Mouse (Mus musculus): ENCODE measurements around the gene Avpr1a. TPM values are rescaled to one million over a fixed set of nuclear protein-coding genes. Genes with fewer than 3 reads are reported as not detected.

Gene Avpr1a
- polyA plus RNA-seq (2014; fragmentation: Nextera tagmentation; extraction: Ambion mirVana) = not detected in 2 replicates

GRCm38 (mm10) chr10:122447861-122448716 lies at the start of gene Avpr1a:
Gene Avpr1a (plus strand): TSS chr10:122448499.
- H3K27ac ChIP-seq (replicated peaks in 1 of 2; ENCODE audit: control insufficient read depth in 1 of 2, insufficient read depth in 1 of 2, low read depth in 2 of 2, low read length in 2 of 2) = no peak within 1 kb of the TSS
- no peaks in the 10 kb centered on the region for H3K36me3 ChIP-seq (ENCODE audit: control insufficient read depth, insufficient read depth, low read length)
- H3K4me3 ChIP-seq (ENCODE audit: control insufficient read depth in 1 of 2, insufficient read depth in 1 of 2, low read depth in 1 of 2, low read length in 2 of 2) = peak within 1 kb of the TSS; percentile 41 to 49
- peak within 1 kb of the TSS; percentile 34; the same call in 1 of the 2 replicates for H3K9ac ChIP-seq (ENCODE audit: low read length)
- 5% methylated on average over 34 of the region's 34 CpGs for WGBS
- ATAC-seq (ENCODE audit: insufficient number of reproducible peaks, insufficient read depth, low FRiP score, low read depth) = no peak
- H3K4me2 ChIP-seq (ENCODE audit: low read length) = peak within 1 kb of the TSS; percentile 97
- peaks cover 38% of the 10 kb centered on the region for H3K27me3 ChIP-seq (ENCODE audit: control insufficient read depth, insufficient read depth, low read length)
- peaks cover 6 to 10% of the 10 kb centered on the region in 2 experiments; a peak in 2 of 4 replicates for H3K4me1 ChIP-seq (ENCODE audit: control insufficient read depth in 2 of 2, insufficient read depth in 2 of 2, low read length in 2 of 2)
- no peaks in the 10 kb centered on the region for H3K9me3 ChIP-seq (ENCODE audit: control insufficient read depth, low read length)

DNA sequence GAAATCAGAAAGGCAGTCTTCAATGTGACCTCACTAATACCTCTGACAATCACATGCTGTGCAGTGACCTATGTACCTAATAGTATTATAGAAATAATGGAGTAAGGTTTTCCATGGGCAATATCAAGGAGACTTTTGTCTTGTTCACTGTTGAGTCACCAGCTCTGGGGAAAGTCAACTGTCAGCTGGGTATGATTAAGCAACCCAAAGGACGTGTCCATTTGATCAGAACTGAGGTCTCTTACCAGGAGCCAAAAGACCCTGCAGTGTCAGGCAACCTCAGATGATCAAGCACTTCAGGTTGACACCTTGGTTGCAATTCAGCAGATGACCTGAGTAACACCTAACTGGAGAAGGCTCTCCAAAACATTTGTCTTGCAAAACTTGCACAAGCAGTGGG lies 46.0 kb upstream of the Avpr1a start:
- no peak for ATAC-seq (ENCODE audit: insufficient number of reproducible peaks, insufficient read depth, low FRiP score, low read depth)

DNA sequence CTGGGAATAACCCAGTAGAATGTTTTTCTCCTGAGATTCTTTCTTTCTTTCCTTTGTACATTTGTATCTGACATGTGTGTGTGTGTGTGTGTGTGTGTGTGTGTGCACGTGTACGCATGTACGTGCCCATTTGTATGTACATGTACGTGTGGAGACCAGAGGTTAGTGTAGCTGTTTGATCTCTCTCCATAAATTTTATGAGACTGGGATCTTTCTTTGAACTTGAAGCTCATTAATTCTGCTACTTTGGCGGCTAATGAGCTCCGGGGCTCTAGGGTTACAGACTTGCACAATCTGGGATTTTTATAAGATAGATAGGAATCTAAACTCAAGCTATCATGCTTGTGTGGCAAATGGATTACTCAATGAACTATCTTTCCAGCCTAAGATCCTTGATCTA lies 42.0 kb upstream of the Avpr1a start:
- Histone ChIP-seq H3K4me2 (ENCODE audit: low read length) (no peak overlapping the region), H3K36me3 (ENCODE audit: control insufficient read depth, insufficient read depth, low read length) (no peaks in the 10 kb centered on the region), H3K27ac (replicated peaks in 1 of 2; ENCODE audit: control insufficient read depth in 1 of 2, insufficient read depth in 1 of 2, low read depth in 2 of 2, low read length in 2 of 2) (no peak overlapping the region), H3K9ac (ENCODE audit: low read length) (no peak overlapping the region), H3K4me3 (ENCODE audit: control insufficient read depth in 1 of 2, insufficient read depth in 1 of 2, low read depth in 1 of 2, low read length in 2 of 2) (no peak overlapping the region), H3K4me1 (ENCODE audit: control insufficient read depth in 2 of 2, insufficient read depth in 2 of 2, low read length in 2 of 2) (no peaks in the 10 kb centered on the region; a peak in 1 of 4 replicates), H3K9me3 (ENCODE audit: control insufficient read depth, low read length) (no peaks in the 10 kb centered on the region), H3K27me3 (ENCODE audit: control insufficient read depth, insufficient read depth, low read length) (no peaks in the 10 kb centered on the region)
- ATAC-seq (ENCODE audit: insufficient number of reproducible peaks, insufficient read depth, low FRiP score, low read depth) = no peak
- WGBS = 93% methylated on average over 6 of the region's 6 CpGs

More for the DNA sequence above, 46.0 kb upstream of the Avpr1a start:
- H3K9me3 ChIP-seq (ENCODE audit: control insufficient read depth, low read length) = no peaks in the 10 kb centered on the region
- WGBS = 36% methylated on average over 1 of the region's 1 CpGs
- H3K4me1 ChIP-seq (ENCODE audit: control insufficient read depth in 2 of 2, insufficient read depth in 2 of 2, low read length in 2 of 2) = no peaks in the 10 kb centered on the region
- no peaks in the 10 kb centered on the region for H3K27me3 ChIP-seq (ENCODE audit: control insufficient read depth, insufficient read depth, low read length)
- H3K4me2 ChIP-seq (ENCODE audit: low read length) = no peak overlapping the region
- H3K27ac ChIP-seq (replicated peaks in 1 of 2; ENCODE audit: control insufficient read depth in 1 of 2, insufficient read depth in 1 of 2, low read depth in 2 of 2, low read length in 2 of 2) = no peak overlapping the region
- H3K4me3 ChIP-seq (ENCODE audit: control insufficient read depth in 1 of 2, insufficient read depth in 1 of 2, low read depth in 1 of 2, low read length in 2 of 2) = no peak overlapping the region
- H3K36me3 ChIP-seq (ENCODE audit: control insufficient read depth, insufficient read depth, low read length) = no peaks in the 10 kb centered on the region
- H3K9ac ChIP-seq (ENCODE audit: low read length) = no peak overlapping the region

GRCm38 (mm10) chr10:122408697-122409409 lies 39.4 kb upstream of the Avpr1a start:
- Histone ChIP-seq H3K9ac (ENCODE audit: low read length) (no peak overlapping the region), H3K9me3 (ENCODE audit: control insufficient read depth, low read length) (no peaks in the 10 kb centered on the region), H3K4me1 (ENCODE audit: control insufficient read depth in 2 of 2, insufficient read depth in 2 of 2, low read length in 2 of 2) (no peaks in the 10 kb centered on the region; a peak in 1 of 4 replicates), H3K4me3 (ENCODE audit: control insufficient read depth in 1 of 2, insufficient read depth in 1 of 2, low read depth in 1 of 2, low read length in 2 of 2) (no peak overlapping the region), H3K27ac (replicated peaks in 1 of 2; ENCODE audit: control insufficient read depth in 1 of 2, insufficient read depth in 1 of 2, low read depth in 2 of 2, low read length in 2 of 2) (no peak overlapping the region), H3K27me3 (ENCODE audit: control insufficient read depth, insufficient read depth, low read length) (no peaks in the 10 kb centered on the region), H3K4me2 (ENCODE audit: low read length) (no peak overlapping the region), H3K36me3 (ENCODE audit: control insufficient read depth, insufficient read depth, low read length) (no peaks in the 10 kb centered on the region)
- ATAC-seq (ENCODE audit: insufficient number of reproducible peaks, insufficient read depth, low FRiP score, low read depth) = no peak
- WGBS = 66% methylated on average over 7 of the region's 7 CpGs

GRCm38 (mm10) chr10:122410791-122411190 lies 37.5 kb upstream of the Avpr1a start:
- Histone ChIP-seq H3K36me3 (ENCODE audit: control insufficient read depth, insufficient read depth, low read length) (no peaks in the 10 kb centered on the region), H3K9me3 (ENCODE audit: control insufficient read depth, low read length) (no peaks in the 10 kb centered on the region), H3K4me1 (ENCODE audit: control insufficient read depth in 2 of 2, insufficient read depth in 2 of 2, low read length in 2 of 2) (no peaks in the 10 kb centered on the region; a peak in 1 of 4 replicates), H3K9ac (ENCODE audit: low read length) (no peak overlapping the region), H3K4me2 (ENCODE audit: low read length) (no peak overlapping the region), H3K27me3 (ENCODE audit: control insufficient read depth, insufficient read depth, low read length) (no peaks in the 10 kb centered on the region), H3K4me3 (ENCODE audit: control insufficient read depth in 1 of 2, insufficient read depth in 1 of 2, low read depth in 1 of 2, low read length in 2 of 2) (no peak overlapping the region), H3K27ac (replicated peaks in 1 of 2; ENCODE audit: control insufficient read depth in 1 of 2, insufficient read depth in 1 of 2, low read depth in 2 of 2, low read length in 2 of 2) (no peak overlapping the region)
- no peak for ATAC-seq (ENCODE audit: insufficient number of reproducible peaks, insufficient read depth, low FRiP score, low read depth)
- WGBS = 70% methylated on average over 2 of the region's 2 CpGs

GRCm38 (mm10) chr10:122432690-122433089 lies 15.6 kb upstream of the Avpr1a start:
- Histone ChIP-seq H3K9me3 (ENCODE audit: control insufficient read depth, low read length) (no peaks in the 10 kb centered on the region), H3K27ac (replicated peaks in 1 of 2; ENCODE audit: control insufficient read depth in 1 of 2, insufficient read depth in 1 of 2, low read depth in 2 of 2, low read length in 2 of 2) (no peak overlapping the region), H3K9ac (ENCODE audit: low read length) (no peak overlapping the region), H3K4me1 (ENCODE audit: control insufficient read depth in 2 of 2, insufficient read depth in 2 of 2, low read length in 2 of 2) (no peaks in the 10 kb centered on the region), H3K36me3 (ENCODE audit: control insufficient read depth, insufficient read depth, low read length) (no peaks in the 10 kb centered on the region), H3K4me3 (ENCODE audit: control insufficient read depth in 1 of 2, insufficient read depth in 1 of 2, low read depth in 1 of 2, low read length in 2 of 2) (no peak overlapping the region), H3K4me2 (ENCODE audit: low read length) (no peak overlapping the region), H3K27me3 (ENCODE audit: control insufficient read depth, insufficient read depth, low read length) (no peaks in the 10 kb centered on the region)
- no peak for ATAC-seq (ENCODE audit: insufficient number of reproducible peaks, insufficient read depth, low FRiP score, low read depth)
- 57% methylated on average over 4 of the region's 4 CpGs for WGBS

GRCm38 (mm10) chr10:122447275-122447674 lies 1.0 kb upstream of the Avpr1a start:
- H3K4me2 ChIP-seq (ENCODE audit: low read length) = no peak overlapping the region
- 32% methylated on average over 6 of the region's 10 CpGs for WGBS
- no peaks in the 10 kb centered on the region for H3K36me3 ChIP-seq (ENCODE audit: control insufficient read depth, insufficient read depth, low read length)
- H3K4me3 ChIP-seq (ENCODE audit: control insufficient read depth in 1 of 2, insufficient read depth in 1 of 2, low read depth in 1 of 2, low read length in 2 of 2) = no peak overlapping the region
- peaks cover 38% of the 10 kb centered on the region for H3K27me3 ChIP-seq (ENCODE audit: control insufficient read depth, insufficient read depth, low read length)
- no peak overlapping the region for H3K9ac ChIP-seq (ENCODE audit: low read length)
- ATAC-seq (ENCODE audit: insufficient number of reproducible peaks, insufficient read depth, low FRiP score, low read depth) = no peak
- no peak overlapping the region for H3K27ac ChIP-seq (replicated peaks in 1 of 2; ENCODE audit: control insufficient read depth in 1 of 2, insufficient read depth in 1 of 2, low read depth in 2 of 2, low read length in 2 of 2)
- peaks cover 6 to 10% of the 10 kb centered on the region in 2 experiments; a peak in 2 of 4 replicates for H3K4me1 ChIP-seq (ENCODE audit: control insufficient read depth in 2 of 2, insufficient read depth in 2 of 2, low read length in 2 of 2)
- H3K9me3 ChIP-seq (ENCODE audit: control insufficient read depth, low read length) = no peaks in the 10 kb centered on the region
